Mouse (Mus musculus) adrenal gland (tissue): Measurements from ENCODE around the gene Prkn.

Experiments used
- intact Hi-C: fragments of 180-260 bp; cut with DNase I; formaldehyde crosslinking; loops from one replicate; pipeline ENCODE4 v1.15.1; 2025

The Prkn gene

DNA sequence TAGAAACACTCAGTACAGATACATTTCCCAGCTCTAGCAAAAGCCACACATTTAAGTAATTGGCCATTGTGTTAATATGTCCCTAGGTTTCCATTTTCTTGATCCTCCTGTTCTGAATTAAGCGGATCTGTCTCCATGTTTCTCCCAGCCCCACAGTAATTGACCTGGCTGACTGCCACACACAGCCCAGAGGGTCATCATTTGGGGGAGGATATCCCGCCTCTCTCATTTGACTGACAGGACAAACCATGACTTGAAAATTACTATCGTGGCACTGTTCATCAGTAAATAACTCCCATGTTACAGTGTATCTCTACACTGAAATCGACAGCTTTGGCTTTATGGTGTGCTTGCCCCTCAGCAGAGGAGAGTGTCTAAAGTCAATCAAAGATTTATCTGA lies 146.9 kb downstream of the Prkn start:
- intact Hi-C loops = no loop called here

DNA sequence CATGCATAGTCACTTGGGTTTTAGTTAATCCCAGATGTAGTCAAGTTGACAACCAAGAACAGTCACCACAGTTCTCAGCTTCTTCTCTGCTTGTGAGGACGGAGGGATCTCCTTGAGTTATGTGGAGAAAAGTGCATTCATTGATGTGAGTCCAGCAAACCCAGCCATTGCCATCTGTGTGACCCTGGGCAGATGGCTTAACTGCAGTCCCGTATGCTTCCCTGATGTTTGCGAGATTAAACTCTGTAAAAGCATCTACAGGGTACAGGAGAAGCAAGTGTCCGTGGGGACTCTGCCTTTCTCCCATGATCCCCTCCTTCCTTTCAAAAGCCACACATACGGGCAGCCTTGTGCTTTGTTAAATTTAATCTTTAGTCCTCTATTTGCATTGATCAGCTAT lies 157.1 kb downstream of the Prkn start:
- intact Hi-C loops = no loop called here

DNA sequence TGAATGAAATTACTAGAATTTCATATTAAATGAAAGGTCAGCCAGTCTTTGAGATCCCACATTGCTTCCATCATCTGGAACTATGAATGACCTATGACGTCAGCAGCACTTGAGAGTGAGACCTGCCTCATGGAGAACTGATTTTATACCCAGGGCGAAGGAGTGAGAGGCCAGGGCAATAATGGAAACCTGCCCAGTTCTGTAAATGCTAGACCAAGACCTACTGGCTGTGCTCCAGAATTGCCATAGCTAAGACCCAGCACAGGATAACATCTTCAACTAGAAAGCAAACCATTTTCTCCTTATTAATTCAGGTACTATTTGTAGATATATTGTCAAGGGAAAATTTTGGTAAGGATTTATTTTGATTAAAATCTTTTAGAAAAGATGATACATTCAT lies 183.2 kb downstream of the Prkn start:
- intact Hi-C loops = no loop called here

DNA sequence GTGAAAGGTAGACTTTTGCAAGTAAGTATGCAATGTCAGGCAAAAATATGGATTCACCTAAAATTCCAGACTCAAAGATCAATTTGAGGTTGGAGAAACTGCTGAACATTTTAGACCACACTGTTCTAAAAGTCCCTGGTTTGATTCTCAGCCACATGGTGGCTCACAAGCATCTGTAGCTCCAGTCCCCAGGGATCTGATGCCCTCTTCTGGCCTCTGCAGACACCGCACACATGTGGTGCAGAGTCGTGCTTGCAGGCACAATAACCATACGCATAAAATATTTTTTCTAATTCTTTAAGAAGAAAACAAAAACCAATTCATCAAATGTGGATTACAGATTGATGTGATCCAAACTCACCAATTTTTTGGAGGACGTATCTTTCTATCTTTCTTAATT lies 189.2 kb downstream of the Prkn start:
- intact Hi-C loops = no loop called here

DNA sequence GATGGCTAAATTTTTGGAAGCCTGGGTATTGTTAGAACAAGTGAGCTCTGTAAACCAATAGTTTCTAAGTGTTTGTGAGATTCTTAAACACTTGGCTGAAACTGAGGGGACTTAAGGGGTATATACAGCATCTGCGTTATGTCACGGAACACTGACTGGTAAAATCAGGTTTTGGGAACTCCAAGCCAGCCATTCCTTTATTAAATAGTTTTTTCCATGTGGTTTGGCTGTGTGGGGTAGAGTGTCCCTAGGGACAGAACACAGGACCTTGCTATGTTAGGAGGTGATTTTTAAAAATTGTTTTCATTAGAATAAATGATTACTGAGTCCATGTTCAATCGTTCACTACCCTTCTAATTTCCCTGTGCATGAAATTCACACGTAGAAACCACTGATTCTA lies 190.8 kb downstream of the Prkn start:
- intact Hi-C loops = no loop called here

DNA sequence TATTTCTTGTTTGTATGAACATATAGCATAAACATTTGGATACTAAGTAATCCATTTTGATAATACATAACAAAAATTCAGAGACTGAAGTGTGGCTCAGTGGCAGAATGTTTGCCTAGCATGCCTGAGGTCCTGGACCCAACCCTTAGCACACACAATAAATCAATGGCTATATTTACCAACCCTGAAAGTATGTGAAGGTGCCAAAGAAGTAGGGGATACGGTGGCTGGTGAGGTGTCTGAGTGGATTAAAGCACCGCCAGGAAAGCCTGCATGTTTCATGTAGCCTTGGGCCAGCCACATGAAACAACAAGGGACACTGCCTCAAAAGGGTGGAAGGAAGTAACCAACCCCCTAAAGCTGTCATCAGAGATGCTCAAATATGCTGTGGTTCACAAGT lies 192.2 kb downstream of the Prkn start:
- intact Hi-C loops = no loop called here

DNA sequence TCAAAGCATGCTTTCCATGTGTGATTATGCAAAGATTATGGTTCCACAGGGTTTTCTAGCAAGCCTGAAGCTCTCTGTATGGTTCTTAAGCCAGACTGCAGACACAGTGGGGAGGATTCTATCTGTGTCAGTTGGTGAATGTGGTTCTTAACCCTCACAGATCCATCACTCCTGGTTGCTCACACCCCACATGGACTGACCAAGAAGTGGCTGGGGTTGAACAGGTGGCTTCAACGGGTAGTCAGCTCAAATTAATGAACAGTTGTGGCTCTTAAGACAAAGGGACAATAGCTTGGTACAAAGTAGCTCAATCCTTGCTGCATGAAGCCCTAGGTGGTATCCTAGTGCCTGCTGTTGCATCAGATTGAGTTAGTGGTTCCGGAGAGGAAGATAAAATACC lies 193.4 kb downstream of the Prkn start:
- intact Hi-C loops = no loop called here

DNA sequence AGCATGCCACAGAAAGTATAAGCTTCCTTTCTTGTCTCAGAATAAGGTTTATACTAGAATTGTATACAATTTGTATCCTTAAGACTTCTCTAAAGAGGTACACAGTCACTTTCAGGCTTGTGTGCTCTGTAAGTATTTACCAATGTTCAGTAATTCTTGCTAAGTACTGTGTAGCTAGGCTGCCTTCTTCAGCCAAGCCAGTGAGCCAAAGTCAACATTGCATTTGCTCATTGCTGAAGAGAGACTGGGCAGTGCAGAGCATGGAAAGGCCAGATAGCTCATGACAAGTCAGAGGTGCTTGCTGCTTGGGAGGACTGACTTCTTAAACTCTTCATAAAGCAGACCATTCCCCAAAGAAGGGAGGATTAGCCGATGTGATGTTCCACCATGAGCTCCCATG lies 198.1 kb downstream of the Prkn start:
- intact Hi-C loops = no loop called here

DNA sequence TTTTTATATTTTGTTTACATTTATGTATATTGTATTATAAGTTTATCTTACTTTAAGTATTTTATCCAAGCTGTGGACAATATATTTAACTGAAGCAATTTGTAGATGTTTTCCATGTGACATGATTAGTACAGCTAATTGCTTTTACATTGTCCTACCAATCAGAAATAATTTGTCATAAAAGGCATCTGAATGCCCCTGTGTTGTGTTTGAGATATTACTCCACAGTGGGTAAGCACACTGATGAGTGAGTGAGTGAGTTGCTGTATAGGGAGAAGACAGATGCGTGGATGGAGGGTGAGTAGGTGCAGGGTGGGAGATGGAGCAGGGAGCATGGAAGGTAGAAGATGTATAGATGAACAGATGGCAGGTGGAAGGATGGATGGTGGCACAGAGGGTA lies 218.8 kb downstream of the Prkn start:
- intact Hi-C loops = no loop called here

DNA sequence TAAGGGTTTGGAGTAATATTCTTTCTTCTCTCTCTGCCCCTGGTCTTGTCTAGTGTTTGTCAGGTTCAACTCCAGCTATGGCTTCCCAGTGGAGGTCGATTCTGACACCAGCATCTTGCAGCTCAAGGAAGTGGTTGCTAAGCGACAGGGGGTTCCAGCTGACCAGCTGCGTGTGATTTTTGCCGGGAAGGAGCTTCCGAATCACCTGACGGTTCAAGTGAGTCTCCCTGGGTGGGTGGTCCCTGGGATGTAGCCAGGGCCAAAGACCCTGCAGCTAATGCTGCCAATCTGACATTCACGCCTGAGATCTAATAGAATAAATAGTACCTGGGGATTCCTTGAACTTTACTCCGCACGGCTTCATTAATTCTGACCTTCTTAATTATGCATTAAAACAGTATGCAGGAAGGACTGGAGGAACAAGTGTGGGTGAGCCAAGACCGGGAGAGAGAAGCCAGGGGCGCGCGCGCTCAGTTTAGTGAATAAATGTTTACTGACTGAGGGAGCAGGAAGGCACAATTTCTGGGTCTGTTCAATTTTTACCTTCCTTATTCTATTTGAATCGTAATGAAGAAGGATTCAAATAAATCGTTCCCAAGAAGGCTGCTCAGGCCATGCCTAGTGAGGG lies 227.0 kb downstream of the Prkn start:
- intact Hi-C loops = no loop called here

DNA sequence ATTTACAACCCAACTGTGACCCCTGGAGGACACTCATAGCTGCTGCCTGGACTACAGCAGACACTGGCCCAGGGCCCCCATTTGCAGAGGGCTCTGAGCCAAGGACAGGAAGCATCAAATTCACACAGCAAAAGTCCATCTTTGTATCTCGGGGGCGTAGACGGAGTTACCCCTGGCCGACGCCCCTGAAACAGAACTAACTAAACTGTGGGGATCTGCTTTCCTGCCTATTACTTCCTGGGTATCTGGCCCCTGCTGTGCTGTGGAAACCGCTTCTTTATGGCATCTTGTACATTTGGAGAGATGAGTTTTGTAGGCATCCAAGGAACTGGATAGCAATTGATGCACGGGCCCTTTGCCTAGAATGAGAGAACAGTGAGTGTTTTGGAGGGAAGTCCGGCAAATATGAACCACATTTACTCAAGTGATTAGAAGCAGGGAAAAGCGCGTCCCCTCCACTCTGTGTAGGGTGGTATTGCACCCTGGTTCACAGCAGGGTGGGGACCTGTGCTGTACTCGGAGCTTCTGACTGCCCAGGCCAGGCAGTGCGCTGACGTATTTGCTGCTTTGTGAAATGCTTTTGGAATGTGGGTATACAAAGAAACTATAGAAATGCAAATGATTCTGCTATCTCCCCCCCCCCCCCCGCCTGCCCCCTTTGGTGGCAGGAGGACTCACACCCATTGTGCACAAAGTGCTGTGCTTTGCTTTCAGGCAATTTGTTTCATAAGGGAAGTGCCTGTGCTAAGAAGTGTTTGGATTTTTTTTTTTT lies 227.7 kb downstream of the Prkn start:
- intact Hi-C loops = no loop called here

DNA sequence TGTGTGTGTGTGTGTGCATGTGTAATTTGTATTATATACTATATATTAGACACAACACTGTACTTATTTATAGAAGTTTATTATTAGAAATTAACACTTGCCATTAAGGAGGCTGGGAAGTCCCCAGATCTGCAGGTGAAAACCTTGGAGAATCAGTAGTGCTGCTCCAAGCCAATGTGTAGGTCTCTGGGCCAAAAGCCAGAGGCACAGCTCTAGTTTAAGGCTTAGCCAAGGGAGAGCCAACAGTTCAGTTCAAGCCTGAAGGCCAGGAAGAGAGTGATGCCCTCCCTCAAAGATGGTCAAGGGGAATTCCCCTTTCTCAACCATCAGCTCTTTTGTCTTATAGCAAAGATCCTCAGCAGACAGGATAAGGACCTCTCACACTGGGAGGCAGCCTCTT lies 230.8 kb downstream of the Prkn start:
- intact Hi-C loops = no loop called here

DNA sequence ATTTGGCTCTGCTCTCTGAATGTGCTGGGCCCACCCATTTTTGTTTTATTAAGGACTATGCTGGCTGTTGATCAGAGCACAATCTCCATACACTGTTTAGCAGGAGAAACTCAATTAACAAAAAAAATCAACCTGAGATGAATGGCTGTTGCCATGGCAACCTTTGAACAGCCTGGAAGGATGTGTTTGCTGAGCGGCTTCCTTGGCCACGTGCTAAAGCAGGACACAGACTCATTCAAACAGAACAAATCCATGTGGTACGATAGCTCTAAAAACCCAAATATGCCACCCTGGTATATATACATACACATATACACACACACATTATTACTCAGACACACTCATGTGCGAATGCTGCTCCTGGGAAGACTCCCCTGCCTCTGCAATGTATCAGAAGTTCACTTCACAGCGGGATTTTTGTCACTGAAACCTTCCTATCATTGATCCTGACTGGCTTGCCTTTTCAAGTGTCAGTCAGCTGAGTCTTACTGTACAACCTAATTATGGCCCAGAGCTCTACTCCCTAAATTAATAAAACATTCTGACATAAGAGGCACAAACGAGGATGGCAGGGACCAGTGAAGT lies 236.2 kb downstream of the Prkn start:
- intact Hi-C loops = no loop called here

DNA sequence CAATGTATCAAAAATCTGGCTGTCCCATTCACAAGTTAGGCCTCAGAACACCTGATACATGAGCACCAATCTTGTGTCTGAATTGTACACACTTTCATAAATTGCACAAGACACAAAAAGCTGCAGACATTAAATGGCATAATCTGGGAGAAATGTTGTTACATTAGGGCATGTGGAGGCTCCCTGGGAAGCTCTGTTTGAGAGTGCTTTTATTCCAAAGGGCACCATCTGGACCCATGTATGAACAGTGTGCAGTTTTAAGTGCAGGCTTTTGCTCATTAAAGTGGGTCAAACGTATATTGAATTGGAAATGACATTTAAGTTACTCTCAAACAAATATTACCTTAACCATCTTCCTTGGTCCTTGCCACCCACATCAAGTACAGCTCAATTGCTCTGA lies 246.3 kb downstream of the Prkn start:
- intact Hi-C loops = loop anchor here (10.0 kb wide), 1 partner anchor 298 kb away; no protein-coding TSS in a partner anchor

DNA sequence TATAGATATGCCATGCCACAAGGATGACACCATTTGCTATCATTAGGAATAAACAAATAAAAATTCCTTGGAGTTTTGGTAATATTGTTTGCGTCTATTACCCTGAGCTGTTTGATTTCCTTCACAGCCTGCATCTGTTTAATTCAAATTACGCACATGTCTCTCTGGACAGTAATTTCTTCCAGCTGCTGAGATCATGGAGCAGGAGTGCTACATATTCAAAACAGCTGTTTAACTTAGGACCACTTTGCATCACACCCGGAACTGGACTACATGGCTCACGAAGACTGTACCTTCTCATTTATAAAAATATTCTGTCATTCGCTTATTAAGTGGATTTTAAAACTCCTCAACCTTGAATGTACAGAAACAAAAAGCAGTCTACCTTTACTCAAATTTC lies 246.9 kb downstream of the Prkn start:
- intact Hi-C loops = loop anchor here (10.0 kb wide), 1 partner anchor 298 kb away; no protein-coding TSS in a partner anchor

DNA sequence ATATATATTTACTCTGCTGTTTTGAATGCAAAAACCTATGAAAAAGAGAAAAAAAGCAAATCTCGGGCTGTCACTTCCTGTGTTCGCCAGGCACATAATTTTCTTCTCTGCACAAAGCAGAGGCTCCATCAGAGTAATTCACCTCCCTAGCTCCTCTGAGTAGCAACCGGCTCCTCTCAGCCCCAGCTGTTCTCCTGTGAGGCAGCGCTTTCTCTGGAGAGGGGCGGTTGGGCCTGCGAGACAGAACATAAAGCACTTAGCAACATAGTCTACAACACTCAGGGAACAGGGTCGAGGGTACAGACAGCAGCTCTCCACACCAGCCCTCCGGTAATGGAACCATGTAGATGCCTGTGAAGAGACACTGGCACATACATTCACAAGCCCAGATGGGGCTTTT lies 247.6 kb downstream of the Prkn start:
- intact Hi-C loops = loop anchor here (10.0 kb wide), 1 partner anchor 297 kb away; no protein-coding TSS in a partner anchor

DNA sequence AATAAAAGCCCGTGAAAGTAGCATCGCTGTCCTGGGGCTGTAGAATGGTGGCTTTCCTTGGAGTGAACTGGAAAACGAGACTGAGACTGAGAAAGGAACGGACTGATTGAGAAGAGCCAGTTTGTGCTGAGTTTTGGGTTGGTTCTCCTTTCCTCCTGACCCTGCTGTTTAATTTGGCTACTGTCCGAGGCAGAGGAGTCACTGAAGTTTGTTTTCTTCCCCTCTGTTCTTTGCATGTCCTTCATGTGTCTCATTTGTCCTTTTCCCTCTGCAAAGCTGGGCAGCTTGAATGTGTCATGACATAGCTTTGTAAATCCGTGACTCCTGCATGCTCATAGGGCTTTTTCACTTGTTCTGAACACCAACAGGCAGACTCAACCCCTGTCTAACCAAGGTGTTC lies 249.2 kb downstream of the Prkn start:
- intact Hi-C loops = loop anchor here (10.0 kb wide), 1 partner anchor 295 kb away; no protein-coding TSS in a partner anchor

DNA sequence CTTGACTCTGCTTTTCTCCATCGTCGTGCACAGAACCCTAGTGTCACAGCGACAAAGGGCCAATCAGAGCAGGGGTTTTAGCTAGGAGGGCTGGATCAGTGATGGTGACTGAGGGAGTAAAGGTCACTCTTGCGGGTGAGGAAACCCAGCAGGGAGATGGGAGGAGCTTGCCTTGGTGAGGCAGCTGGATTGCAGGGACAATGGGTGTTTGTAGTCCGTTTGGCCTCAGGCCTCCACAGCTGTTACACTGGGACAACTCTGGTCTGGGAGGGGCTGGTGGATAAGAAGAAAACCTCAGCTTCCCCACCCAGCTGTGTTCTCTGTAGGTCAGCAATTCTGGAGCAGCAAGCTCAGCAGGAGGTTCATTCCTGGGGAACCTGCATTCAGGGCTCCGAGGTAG lies 252.7 kb downstream of the Prkn start:
- intact Hi-C loops = no loop called here

DNA sequence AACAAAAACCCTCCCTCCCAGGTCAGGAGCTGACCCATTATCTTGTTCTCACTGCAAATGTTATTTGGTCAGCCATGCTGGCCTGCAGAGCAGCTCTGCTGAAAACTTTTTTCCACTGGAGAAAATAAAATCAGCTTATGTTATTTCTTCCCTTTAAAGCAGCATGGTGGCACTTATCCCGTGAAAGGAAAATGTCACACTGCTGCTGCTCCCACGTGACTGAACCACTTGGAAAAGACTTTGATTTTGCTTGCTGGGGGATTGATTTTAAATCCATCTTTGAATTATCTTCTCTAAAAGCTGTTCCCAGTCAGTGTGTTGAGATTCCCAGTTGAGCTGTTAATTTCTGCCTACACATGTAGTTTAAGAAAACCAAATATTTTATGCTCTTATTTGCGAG lies 253.1 kb downstream of the Prkn start:
- intact Hi-C loops = no loop called here

DNA sequence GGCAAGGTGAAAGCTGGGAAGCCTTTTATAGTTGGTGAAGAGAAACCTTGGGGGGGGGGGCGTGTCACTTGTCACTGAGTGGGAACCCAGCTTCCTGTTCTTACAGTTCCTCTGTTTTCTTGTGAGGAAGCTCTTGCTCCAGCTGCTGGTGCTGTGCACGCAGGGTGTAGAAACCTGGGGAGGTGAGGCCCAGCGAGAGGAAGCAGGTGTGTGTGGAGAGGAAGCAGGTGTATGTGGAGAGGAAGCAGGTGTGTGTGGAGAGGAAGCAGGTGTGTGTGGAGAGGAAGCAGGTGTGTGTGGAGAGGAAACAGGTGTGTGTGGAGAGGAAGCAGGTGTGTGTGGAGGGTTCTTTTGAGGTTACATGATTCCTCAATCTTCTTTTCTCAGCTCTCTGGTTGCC lies 266.8 kb downstream of the Prkn start:
- intact Hi-C loops = no loop called here

DNA sequence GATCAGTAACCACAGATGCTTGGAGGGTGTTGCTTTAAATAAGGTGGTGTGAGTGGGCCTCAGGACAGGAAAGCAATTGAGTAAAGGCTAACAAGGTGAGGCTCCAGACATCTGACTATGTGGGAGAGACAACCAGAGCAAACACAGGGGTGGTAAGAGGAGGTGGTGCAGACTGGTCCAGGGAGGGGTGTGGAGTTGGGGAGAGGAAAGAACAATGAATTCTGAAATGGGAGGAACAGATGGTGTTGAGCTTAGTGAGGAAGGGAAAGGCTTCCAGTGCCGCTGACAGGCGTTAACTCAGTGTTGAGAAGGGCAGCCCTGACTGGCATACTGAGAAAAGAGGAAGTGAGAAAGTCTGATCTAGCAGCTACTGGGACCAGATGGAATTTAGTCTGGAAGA lies 267.7 kb downstream of the Prkn start:
- intact Hi-C loops = no loop called here

DNA sequence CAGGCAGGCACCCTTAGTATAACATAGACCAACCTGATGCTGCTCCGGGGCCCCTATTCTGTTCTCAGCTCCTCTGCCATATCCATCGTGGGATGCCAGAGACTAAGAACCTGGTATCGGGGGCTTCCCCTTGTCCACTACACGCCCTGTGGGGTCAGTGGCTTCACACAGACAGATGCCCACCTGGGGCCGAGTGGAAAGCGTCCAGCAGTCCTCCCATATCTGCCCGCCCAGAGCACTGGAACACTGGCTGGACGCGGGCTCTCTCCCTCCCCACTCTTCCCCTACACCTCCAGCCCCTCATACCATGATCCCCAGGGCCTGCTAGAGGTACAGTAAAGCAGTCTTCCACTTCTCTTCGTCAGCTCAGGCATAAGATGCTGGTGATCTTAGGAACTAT lies 277.3 kb downstream of the Prkn start:
- intact Hi-C loops = no loop called here

DNA sequence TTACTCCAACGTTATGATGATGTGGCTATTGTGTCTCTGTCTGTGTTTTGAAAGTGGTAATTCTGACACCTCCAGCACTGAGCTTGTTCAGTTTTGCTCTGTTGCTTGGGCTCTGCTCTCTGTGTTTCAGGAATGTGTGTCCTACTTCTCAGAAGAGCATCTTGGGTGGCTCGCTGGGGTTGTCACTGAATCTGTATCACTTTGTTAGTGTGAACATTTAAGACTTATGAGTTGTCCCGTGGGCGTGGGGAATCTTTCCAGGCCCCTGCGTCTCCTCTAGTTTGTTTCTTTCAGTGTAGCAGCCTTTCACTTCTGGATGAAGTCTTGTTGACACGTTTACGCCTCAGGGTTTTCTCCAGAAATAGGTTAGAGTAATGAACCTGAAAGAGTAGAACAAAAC lies 283.9 kb downstream of the Prkn start:
- intact Hi-C loops = no loop called here
